Mouse (Mus musculus) thymus, adult 2 months (tissue): ENCODE results near the gene Grin3b. TPM values are rescaled to one million over a fixed set of nuclear protein-coding genes. Genes with fewer than 3 reads are reported as not detected.

Experiments used
- DNase-seq: peaks from one replicate; pipeline ENCODE4 v3.0.0; 2021
- H3K27ac ChIP-seq: fragments of 200-500 bp; 2 replicates; pipeline ENCODE4 v1.5.1; 2012; ENCODE audit warnings: low read length, control low read depth; ENCODE audit not compliant: control insufficient read depth, insufficient read depth
- H3K27me3 ChIP-seq: fragments of 200-500 bp; 2 replicates; pipeline ENCODE4 v1.6.1; 2012; ENCODE audit warnings: mild to moderate bottlenecking, low read length, moderate library complexity, mixed read lengths; ENCODE audit not compliant: control insufficient read depth, insufficient read depth
- H3K36me3 ChIP-seq: fragments of 200-500 bp; 2 replicates; pipeline ENCODE4 v1.6.1; 2012; ENCODE audit warnings: mild to moderate bottlenecking, low read length, moderate library complexity; ENCODE audit not compliant: control insufficient read depth, insufficient read depth
- H3K4me1 ChIP-seq: fragments of 200-500 bp; replicated peaks from 2 replicates; pipeline ENCODE4 v1.6.1; 2012; ENCODE audit warnings: low read length; ENCODE audit not compliant: control insufficient read depth, insufficient read depth
- H3K4me3 ChIP-seq: fragments of 200-500 bp; 2 replicates; pipeline ENCODE4 v1.5.1; 2012; ENCODE audit warnings: mild to moderate bottlenecking, low read length, control low read depth, moderate library complexity; ENCODE audit not compliant: control insufficient read depth, insufficient read depth
- CTCF ChIP-seq: fragments of 200-500 bp; IDR thresholded peaks from 2 replicates; pipeline ENCODE4 v1.5.1; 2012; ENCODE audit warnings: mild to moderate bottlenecking, control low read depth, low read length, moderate library complexity, borderline replicate concordance; ENCODE audit not compliant: control insufficient read depth, poor library complexity, insufficient read depth; ENCODE audit errors: extremely low read depth
- POLR2A ChIP-seq: fragments of 200-500 bp; IDR thresholded peaks from 2 replicates; pipeline ENCODE4 v1.6.1; 2012; ENCODE audit warnings: mild to moderate bottlenecking, low read length, control low read depth, moderate library complexity; ENCODE audit not compliant: control insufficient read depth, poor library complexity, insufficient read depth; ENCODE audit errors: extremely low read depth
- WGBS: fragments of 180-500 bp; shearing (Covaris S2); methylation state at CpG from one replicate; pipeline ENCODE4 v1.1.7; 2018; 5-methylcytosine and 5-hydroxymethylcytosine counted together
- polyA plus RNA-seq: library from polyadenylated mRNA; depleted of rRNA; stranded (reverse); fragments of >200 nt; gene quantifications from 2 replicates; pipeline ENCODE4 v1.2.3, GENCODE M21; 2012

Gene Grin3b
- polyA plus RNA-seq, 1 experiment: 0.07 TPM

GRCm38 (mm10) chr10:79977324-79977723 lies 6.8 kb downstream of the Grin3b start:
- no peak for DNase-seq
- Histone ChIP-seq H3K4me3 (no peak overlapping the region), H3K27me3 (no peaks in the 10 kb centered on the region; the same call in 1 of the 2 replicates), H3K4me1 (no peaks in the 10 kb centered on the region), H3K27ac (no peak overlapping the region), H3K36me3 (peaks cover 28% of the 10 kb centered on the region)
- WGBS: 97% methylated on average over 27 of the region's 28 CpGs
- no peak for TF ChIP-seq CTCF
- no peak for TF ChIP-seq POLR2A

- Histone ChIP-seq H3K27me3 (no peaks in the 10 kb centered on the region), H3K4me3 (no peak overlapping the region), H3K27ac (no peak overlapping the region), H3K36me3 (peaks cover 28% of the 10 kb centered on the region), H3K4me1 (peaks cover 6% of the 10 kb centered on the region)
- TF ChIP-seq POLR2A (no peak), CTCF (no peak)
- WGBS: 98% methylated on average over 21 of the region's 21 CpGs
- DNase-seq: no peak
Measured at GRCm38 (mm10) chr10:79978061-79978460, 7.5 kb downstream of the Grin3b start.

- H3K36me3 ChIP-seq: peaks cover 28% of the 10 kb centered on the region
- TF ChIP-seq CTCF (no peak), POLR2A (no peak)
- no peak for DNase-seq
- H3K27me3 ChIP-seq: no peaks in the 10 kb centered on the region
- no peak overlapping the region for H3K4me3 ChIP-seq
- 94% methylated on average over 22 of the region's 22 CpGs for WGBS
- peaks cover 13% of the 10 kb centered on the region for H3K4me1 ChIP-seq
- no peak overlapping the region for H3K27ac ChIP-seq
Measured at GRCm38 (mm10) chr10:79979401-79980155, 9.1 kb downstream of the Grin3b start.

GRCm38 (mm10) chr10:79983205-79983604 lies 12.7 kb downstream of the Grin3b start:
- WGBS: 77% methylated on average over 5 of the region's 5 CpGs
- Histone ChIP-seq H3K27me3 (no peaks in the 10 kb centered on the region), H3K4me3 (peak overlapping the region; percentile 72), H3K36me3 (peaks cover 4% of the 10 kb centered on the region), H3K4me1 (peaks cover 36% of the 10 kb centered on the region), H3K27ac (peak overlapping the region; percentile 36; the same call in 1 of the 2 replicates)
- no peak for TF ChIP-seq CTCF
- TF ChIP-seq POLR2A: no peak
- no peak for DNase-seq

GRCm38 (mm10) chr10:79983670-79984069 lies 13.2 kb downstream of the Grin3b start:
- Histone ChIP-seq H3K27me3 (no peaks in the 10 kb centered on the region), H3K36me3 (no peaks in the 10 kb centered on the region), H3K27ac (peak overlapping the region; percentile 36; the same call in 1 of the 2 replicates), H3K4me1 (peaks cover 39% of the 10 kb centered on the region), H3K4me3 (peak overlapping the region; percentile 72)
- no peak for TF ChIP-seq CTCF
- no peak for TF ChIP-seq POLR2A
- DNase-seq: peak; percentile 66
- WGBS: under 1% methylated on average over 21 of the region's 21 CpGs

- peak within 1 kb of the TSS; percentile 72 for H3K4me3 ChIP-seq
- TF ChIP-seq CTCF: no peak; the same call in 1 of the 2 replicates
- peak; percentile 29 for TF ChIP-seq POLR2A
- H3K27ac ChIP-seq: peak within 1 kb of the TSS; percentile 87
- H3K36me3 ChIP-seq: no peaks in the 10 kb centered on the region
- H3K4me1 ChIP-seq: peaks cover 45% of the 10 kb centered on the region
- DNase-seq: peak; percentile 88
- WGBS: under 1% methylated on average over 49 of the region's 49 CpGs
- no peaks in the 10 kb centered on the region for H3K27me3 ChIP-seq
Measured at GRCm38 (mm10) chr10:79984195-79984816, 13.8 kb downstream of the Grin3b start, which contains the start of gene Tmem259. TSS of gene Tmem259 (minus strand) at chr10:79984330.

GRCm38 (mm10) chr10:79984871-79985270 lies 14.4 kb downstream of the Grin3b start:
- H3K4me3 ChIP-seq: peak overlapping the region; percentile 72
- peak; percentile 95 for DNase-seq
- WGBS: under 1% methylated on average over 22 of the region's 22 CpGs
- peaks cover 51% of the 10 kb centered on the region for H3K4me1 ChIP-seq
- TF ChIP-seq CTCF (no peak), POLR2A (peak; percentile 33; the same call in 1 of the 2 replicates)
- no peaks in the 10 kb centered on the region for H3K27me3 ChIP-seq
- H3K36me3 ChIP-seq: no peaks in the 10 kb centered on the region
- H3K27ac ChIP-seq: peak overlapping the region; percentile 87
